Mouse (Mus musculus) forelimb bud, embryonic 11.5 days (tissue): ENCODE data around the gene Pde4c.

Experiments
- DNase-seq: peaks from one replicate; pipeline ENCODE4 v3.0.0-alpha.2; 2012; ENCODE audit warnings: low read depth, low spot score

The Pde4c gene

DNA sequence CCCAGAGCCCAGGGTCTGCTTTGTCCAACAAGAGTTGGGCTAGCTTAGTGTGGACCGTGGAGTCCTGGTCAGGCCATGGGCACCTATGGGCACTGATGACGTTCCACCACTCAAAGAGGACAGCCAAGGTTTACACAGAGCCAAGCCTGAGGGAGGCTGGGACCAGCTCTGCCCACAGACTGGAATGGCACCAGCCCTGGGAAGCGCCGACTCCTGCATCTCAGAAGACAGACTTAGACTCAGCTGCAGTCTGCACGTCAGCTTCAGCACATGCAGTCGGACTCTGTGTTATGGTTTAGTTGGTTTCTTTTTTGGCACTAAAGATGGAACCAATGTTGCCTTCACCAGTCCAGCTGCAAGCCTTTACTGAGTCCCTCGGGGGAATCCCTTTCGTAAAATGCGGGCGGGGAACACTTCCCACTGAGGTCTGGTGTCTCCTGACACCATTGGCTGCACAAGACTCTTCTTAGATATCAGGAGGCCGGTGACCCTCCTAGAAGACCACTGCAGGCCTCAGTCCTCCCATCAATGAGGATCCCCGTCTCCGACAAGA lies 26.7 kb downstream of the Pde4c start:
- DNase-seq = no peak

DNA sequence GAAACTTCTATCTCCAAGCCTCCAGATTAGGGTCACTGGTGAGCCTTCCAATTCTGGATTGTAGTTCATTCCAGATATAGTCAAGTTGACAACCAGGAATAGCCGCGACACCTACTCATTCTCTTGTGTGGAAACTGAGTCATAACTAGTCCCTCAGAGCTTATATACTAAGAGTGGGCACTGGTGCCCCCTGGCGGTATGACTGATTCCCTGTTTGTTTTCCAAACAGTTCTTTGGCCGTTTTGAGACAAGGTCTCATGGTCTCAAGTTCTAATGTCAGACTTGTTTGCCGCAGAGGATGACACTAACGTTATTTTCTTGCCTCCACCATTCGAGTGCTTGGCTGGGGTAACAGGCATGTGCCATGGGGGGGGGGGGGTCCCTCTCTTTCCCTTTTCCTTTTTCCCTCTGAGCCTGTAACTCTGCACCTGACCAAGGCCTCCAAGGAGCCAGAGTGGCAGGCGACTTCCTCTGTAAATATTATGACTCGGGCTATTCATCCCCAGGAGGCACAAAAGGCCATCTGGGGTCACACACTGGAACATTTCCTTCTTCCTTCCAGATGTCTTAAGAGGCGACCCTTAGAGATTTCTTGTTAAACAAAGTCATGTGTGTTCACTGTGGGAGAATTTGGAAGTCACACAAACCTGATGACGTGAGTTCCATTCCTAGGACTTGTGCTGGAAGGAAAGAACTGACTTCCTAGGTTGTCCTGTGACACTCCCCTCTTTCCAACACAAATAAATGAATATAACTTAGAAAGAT lies 28.7 kb downstream of the Pde4c start:
- peak; percentile 67 for DNase-seq

DNA sequence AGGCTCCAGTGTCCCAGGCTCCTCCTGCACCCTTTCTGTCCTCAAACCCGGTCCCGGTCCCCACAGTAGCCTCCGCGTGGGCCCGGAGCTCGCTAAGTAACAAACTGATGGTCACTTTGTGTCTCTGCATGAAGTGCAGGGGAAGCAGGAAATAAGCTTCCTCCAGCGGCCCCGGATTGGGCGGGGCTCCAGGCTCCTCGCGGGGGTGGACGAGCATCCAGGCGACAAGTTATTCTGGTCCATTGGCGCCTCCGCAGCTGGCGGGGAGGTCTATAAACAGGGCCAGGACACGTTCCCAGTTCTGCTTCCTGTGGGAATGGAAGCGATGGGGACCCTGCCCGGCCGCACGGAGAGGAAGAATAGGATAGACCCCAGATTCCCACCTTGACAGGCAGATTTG lies 29.6 kb downstream of the Pde4c start:
- DNase-seq = no peak

DNA sequence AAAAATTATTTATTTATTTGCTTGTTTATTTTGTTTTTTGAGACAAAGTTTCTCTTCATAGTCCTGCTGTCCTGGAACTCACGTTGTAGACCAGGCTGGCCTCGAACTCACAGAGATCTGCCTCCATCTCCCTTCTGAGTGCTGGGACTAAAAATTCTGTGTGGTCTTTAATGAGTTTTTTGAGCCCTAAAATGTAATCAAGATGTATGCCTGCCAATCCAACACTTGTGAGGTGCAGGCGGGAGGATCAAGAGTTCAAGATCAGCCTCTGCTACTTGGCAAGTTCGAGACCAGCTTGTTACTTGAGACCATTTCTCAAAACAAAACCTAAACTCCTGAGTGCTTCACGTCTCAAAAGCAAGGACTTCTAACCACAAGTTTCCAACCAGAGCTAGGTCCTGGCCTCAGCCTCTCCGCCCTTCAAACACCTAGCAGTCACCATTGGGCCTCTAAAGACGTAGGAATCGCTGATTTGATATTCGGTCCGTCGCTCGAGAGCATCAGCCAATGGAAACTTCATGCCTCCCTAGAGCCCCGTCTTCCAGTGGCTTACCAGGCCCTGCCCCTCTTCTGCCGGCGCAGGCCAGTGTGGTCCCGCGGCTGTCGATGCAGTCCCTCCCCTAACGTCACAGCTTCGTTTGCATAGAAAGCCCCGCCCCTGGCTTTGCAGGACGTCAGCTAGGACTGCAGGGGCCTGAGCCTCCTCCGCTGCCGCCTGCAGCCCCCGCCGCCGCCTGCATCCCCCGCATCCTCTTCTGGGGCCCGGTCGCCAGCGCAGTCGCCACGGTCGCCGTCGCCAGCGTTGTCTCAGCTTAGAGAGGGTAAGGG lies 30.7 kb downstream of the Pde4c start, which contains the start of gene Rab3a:
TSS of gene Rab3a (plus strand) at position 637 of the 828 bp plus-strand sequence.
- DNase-seq = peak; percentile 98

DNA sequence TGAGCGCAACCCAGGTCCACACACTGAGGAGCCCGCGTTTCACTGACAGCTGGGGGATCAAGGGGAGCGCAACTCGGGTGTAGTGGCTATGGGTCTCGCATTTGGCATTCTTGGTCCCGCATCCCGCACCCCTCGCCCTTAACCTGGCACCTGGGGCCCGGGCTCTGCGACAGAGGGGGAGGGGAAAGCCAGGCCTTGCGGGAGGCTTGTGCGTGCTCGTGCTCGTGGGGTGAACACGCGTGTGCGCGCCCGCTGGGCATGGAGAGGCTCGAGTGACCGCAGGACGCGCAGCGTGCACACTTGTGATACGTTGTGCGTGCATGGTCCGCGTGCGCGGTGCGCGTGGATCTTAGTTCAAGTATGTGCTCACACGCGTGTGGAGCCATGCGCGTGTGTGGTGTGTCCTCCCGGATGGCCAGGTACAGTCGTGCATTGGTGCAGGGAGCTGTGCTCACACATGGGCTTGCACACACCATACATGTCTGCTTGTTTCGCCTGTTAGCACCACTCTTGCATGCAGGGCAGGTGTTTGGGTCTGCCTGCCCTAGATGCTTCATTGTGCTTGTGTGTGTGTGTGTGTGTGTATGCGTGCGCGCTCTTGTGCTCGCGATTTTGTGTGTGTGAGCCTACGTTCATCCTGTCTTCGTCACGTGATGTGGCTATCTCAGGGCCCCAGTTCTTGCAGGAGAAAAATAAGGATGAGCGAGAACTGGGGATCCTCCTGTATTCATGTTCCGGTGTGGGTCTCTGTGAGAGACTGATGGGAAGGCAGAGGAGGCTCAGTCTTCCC lies 31.5 kb downstream of the Pde4c start:
- DNase-seq = no peak

DNA sequence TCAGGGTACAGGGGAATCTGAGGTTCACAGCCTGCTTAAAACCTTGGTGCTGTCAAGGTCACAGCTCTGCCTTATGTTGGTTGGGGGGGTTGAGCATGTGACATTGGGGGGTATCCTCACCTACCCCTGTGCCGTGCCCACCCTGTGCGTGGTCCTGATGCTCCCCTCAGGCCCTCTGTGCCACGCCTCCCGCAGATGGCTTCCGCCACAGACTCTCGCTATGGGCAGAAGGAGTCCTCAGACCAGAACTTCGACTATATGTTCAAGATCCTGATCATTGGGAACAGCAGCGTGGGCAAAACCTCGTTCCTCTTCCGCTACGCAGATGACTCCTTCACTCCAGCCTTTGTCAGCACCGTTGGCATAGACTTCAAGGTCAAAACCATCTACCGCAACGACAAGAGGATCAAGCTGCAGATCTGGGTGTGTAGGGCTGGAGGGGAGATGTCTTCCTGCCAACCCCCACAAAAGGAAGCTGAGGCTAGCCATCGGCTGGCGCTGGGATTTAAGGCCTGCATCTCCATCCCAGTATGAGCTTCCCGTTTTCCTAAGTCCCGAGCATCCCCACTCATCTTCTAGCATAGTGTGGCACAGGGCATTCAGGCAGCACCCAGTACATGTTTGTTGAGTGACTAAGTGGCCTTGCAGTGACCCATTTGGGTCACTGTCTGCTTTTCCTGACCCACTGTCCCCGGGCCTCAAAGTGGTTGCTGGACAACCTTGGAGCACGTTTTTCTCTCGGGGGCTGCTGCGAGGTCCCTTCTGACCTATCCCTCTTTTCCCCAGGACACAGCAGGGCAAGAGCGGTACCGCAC lies 32.3 kb downstream of the Pde4c start:
- no peak for DNase-seq

DNA sequence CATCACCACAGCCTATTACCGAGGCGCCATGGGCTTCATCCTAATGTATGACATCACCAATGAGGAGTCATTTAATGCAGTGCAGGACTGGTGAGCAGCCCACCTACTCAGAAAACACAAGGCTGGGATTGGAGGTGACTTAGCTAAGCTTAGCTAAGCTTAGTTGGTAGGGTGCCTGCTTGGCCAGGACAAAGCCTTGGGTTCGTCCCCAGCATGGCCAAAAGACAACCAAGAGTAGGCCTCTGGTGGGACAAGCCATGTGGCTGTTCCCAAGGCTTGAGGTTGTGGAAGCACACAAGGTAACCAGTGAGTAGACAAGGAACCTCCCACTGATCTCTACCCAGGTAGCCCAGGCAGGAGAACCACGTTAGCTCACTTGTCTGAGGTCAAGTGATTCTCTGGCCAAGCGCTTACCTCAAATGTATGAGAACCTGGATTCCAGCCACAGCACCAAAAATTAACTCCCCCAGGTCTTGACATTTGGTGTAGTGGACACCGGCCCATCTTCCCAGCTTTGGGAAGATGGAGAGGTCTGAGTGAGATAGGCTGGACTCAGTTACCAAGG lies 33.0 kb downstream of the Pde4c start:
- no peak for DNase-seq

DNA sequence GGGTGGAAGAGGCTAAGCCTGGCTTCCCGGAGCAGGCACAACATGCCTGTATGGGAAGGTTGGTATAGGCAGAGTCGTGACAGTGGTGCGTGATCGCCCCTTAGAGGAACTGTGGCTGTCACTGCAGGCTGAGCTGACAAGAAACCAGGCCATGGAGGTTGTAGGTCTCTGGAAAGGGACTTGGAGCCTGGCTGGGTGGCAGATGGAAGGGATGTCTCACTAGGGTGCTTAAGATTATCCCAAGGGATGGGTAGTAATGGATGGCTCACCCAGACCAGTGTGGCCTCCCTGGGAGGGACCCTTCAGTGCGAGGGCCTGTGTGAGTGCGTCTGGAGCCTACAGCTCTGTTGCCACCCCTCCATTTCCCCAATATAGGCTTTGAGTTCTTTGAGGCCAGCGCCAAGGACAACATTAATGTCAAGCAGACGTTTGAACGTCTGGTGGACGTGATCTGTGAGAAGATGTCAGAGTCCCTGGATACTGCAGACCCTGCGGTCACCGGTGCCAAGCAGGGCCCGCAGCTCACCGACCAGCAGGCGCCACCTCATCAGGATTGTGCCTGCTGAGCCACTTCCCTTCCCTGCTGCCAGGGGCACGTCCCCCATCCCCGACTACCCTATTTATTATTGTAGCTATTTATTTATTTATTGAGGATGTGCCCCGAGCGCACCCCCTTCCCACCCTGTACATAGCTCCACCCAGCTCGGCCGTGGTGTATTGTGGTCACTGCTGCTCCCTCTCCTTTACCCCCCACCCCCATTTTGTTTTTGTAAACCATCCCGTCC lies 34.2 kb downstream of the Pde4c start:
- no peak for DNase-seq

DNA sequence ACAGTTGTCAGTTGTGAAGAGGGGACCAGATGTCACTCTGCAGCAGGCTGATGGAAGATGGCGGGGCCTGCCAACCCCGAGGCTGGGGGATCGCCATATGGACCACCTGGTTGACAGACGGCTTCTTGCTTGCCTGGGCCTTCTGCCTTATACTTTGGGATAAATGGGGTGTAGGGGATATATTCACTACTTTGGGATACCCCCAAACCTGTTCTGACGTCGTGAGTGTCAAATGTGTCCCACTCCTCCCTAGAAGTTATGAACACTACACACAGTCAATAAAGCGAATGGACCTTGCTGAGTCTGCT lies 34.7 kb downstream of the Pde4c start:
- DNase-seq = no peak

DNA sequence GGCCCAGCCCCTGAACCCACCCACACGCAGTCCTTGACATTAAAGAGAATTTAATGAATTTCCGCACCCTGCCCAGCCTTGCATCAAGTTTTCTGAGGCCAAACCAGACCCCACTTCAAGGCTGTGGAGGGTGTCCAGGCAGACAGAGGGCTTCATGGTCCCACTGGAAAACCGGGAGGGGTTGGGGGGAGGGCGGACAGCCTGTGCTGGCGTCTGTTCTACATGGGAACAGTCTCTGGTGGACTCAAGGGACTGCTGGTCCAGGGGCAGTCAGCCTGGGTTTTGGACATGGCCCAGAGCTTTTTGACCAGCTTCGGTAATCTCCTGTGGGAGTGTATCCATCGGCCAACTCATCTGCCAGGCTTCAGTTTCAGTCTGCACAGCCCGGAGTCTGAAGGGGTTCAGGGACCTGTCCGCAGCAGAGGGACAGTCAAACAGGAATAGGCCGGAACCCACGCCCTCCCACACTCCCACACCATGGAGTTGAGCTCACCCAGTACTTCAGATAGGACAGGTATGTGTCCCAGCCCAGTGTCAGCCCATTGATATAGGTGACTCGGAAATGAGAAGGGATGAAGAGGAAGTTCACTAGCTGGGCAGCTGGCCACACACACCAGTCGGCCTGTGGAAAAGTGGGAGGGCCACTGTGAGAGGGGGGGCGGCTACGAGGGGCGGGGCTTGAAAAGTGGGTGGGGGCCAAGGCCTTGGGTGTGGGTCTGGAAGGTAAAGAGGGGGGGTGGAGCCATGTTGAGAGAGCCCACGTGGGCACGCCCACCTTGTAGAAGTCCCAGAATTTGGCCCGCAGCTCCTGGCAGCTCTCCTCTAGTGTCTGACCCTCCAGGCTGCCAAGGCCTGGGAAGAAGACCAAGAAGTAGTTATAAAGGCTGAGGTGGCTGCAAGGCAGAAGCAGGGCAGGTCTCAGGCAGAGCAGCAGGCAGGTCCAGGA lies 35.4 kb downstream of the Pde4c start:
- DNase-seq = no peak

DNA sequence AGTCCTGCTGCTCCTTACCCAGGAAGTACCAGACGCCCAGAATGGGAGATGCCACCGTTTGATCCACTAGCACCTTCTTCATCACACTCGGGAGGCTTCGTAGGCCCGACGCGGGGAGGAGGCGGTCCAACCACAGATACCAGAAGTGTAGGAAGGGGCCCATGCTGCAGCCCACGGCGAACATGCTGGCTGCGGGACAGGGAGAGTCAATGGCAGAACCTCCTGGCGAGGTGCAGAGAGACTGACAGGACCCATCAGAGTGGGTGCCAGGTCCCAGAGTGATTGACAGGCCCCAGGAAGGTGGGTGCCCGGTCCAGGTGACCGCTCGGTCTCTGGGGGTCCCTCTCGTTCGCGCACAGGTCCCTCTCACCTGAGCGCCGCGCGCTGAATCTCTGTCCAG lies 36.8 kb downstream of the Pde4c start:
- no peak for DNase-seq

DNA sequence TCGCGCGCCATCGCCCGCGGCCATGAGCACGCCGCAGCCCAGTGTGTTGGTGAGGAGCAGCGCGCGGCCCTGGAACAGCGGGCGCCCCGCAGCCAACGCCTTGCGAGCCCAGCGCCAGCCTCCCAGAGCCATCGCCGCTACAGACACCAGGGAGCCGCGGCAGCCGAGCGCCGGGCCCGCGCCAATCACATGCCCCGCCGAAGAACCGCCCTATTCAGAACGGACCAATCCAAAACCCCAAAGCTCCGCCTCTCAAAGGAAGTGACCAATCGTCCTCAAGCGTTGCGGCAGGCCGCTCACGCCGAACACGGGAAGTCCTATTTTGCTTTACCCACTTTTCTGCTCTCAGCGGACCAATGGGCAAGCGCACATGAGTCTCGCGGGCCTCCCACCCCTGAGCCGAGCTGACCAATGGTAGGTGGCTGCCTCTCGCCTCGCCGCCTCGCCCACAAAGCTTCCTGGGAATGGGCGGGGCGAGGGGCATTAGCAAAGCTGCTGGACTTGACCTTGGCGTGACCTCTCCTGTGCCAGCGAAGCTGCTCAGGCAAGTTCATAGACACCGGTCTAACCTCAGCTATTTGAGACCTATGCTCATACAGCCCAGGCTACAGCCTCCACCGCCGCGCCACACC lies 37.4 kb downstream of the Pde4c start, which contains the start of gene Mpv17l2:
TSS of gene Mpv17l2 (minus strand) at position 172 of the 632 bp plus-strand sequence.
- DNase-seq = peak; percentile 99

DNA sequence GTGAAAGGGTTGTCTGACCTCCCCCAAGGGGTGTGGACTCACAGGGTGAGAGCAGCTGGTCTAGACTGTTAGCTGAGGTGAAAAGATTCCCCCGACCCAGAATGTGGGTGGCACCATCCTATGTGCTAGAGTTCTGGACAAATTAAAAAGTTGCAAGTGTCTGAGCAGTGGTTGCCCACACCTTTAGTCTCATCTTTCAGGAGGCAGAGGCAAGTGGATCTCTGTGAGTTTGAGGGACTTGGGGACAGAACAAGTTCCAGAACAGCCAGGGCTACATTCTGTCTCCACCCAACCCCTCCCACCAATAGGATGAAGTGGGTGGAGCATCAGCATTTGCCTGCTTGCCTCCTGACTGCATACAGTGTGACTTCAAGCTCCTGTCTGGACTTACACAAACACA lies 38.6 kb downstream of the Pde4c start:
- no peak for DNase-seq

DNA sequence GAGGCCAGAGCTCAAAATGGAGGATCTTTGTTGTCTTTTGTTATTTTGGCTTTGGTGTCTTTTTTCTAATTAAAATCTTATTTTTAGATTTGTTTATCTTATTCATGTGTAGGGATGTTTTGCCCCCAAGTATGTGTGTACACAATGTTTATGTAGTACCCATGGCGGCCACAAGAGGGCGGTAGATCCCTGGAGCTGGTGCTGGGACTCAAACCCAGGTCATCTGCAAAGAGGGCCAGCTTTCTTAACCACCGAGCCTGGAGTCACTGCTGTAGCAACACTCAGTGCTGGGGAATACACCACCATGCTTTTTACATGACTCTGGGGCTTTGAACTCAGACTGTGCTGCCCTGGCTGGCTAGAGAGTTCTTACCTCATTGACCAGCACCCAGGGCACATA lies 39.8 kb downstream of the Pde4c start:
- no peak for DNase-seq

DNA sequence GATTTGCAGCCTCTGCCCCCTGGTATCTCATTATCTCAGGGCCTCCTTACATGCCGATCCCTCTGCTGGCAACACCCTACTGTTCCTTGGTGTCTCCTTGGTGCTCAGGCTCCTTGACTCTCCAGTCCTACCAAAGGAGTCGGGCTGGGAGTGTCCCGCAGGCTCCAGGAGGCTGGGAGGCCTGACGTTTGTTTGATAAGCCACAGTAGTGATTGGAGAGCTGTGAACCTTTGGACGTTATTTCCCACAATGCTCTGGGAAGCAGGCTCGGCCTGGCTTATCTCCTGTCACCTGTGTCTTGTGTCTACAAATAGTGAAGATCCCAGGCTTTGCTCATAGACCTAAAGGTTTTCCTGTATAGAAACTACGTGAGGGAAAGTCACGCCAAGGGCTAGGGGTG lies 40.5 kb downstream of the Pde4c start:
- no peak for DNase-seq

DNA sequence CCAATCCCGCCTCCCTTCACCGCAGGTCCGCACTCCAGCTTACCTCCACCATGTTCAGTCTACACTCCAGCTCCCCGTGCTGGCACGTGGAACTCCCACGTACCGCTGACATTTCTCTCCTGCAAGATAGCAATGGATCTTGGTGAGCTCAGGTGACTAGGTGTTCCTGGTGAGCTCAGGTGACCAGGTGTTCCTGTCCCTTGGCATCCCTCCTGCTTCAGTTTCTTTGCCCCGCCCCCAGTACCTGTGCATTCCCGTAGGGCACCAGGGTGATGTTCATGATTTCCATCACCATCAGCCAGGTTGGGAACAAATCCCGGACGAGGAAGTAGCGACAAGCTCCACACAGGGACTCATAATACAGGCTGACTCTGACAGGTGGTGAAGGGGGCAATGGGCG lies 41.2 kb downstream of the Pde4c start:
- no peak for DNase-seq

DNA sequence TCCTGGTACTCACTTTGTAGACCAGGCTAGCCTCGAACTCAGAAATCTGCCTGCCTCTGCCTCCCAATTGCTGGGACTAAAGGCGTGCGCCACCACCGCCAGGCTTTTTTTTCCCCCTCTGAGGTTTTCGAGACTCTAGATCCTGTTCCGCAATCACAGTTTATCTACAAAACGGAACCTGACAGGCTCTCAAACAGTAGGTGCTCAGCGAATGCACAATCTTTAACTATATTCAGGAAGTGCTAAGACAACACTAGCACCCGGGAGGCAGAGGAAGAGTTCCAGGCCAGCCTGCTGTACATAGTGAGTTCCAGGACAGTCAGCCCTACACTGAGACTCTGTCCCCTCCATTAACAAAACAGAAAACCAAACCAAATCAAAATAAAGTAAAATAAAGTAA lies 41.8 kb downstream of the Pde4c start:
- DNase-seq = no peak

DNA sequence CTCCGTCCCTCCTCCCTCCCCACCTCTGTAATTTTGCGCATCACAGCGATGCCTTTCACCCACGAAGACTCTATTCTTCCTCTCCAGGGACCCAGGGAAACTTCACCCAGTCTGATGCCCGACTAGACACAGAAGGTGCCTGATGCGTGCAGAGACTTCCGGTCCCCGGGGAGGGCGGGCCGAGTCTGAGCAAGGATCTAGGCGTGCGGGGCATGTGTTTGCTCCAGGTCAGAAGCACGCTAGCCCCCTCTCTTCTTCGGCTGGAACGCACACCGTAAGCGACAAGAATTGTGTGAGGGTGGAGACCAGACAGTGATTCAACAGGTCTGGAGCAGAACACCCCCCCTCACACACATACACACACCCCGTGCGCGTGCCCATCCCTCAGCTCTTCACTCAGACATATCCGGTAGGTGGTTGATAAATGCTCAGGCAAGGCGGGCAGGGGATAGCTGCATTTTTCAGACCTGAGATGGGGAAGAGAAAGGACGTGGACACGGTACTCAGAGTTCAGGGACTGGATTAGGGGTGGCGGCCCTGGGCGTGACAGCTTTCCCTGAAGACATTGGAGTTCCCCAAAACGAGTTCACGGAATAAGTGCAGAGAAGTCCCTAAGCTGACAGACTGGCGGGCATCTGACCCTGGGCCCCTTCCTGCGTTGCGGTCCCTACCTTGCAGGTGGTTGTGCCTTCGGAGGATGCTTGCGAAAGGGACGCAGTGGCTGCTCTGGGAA lies 42.5 kb downstream of the Pde4c start:
- no peak for DNase-seq
